Mouse (Mus musculus) neural tube, embryonic 13.5 days (tissue): ENCODE measurements at regions not wholly inside any gene's neighbourhood (a gene's known extent, or its start where the extent isn't known, plus 50 kb on each side); places are given as distances from the start of the nearest gene placed in this dataset.

Source experiments
- ATAC-seq: fragments of 200-750 bp; cut with Nextera tagmentation; 2 replicates; pipeline ENCODE4 v1.8.0; 2017; ENCODE audit warnings: low read depth, mild to moderate bottlenecking, moderate TSS enrichment, moderate library complexity
- H3K27ac ChIP-seq: fragments of 300-500 bp; sonication (generic); replicated peaks from 2 replicates; pipeline ENCODE4 v1.5.1; 2015; ENCODE audit warnings: moderate library complexity, mild to moderate bottlenecking, inconsistent platforms
- H3K27me3 ChIP-seq: fragments of 300-500 bp; sonication (generic); 2 replicates; pipeline ENCODE4 v1.6.1; 2015; ENCODE audit warnings: mild to moderate bottlenecking, inconsistent platforms
- H3K36me3 ChIP-seq: fragments of 300-500 bp; sonication (generic); 2 replicates; pipeline ENCODE4 v1.6.1; 2015; ENCODE audit warnings: mild to moderate bottlenecking, inconsistent platforms
- H3K4me1 ChIP-seq: fragments of 300-500 bp; sonication (generic); replicated peaks from 2 replicates; pipeline ENCODE4 v1.6.1; 2015; ENCODE audit warnings: inconsistent platforms
- H3K4me2 ChIP-seq: fragments of 300-500 bp; sonication (generic); 2 replicates; pipeline ENCODE4 v1.6.1; 2015; ENCODE audit warnings: inconsistent platforms, mild to moderate bottlenecking, moderate library complexity
- H3K4me3 ChIP-seq: fragments of 300-500 bp; sonication (generic); 2 replicates; pipeline ENCODE4 v1.5.1; 2015; ENCODE audit warnings: mild to moderate bottlenecking, inconsistent platforms
- H3K9ac ChIP-seq: fragments of 300-500 bp; sonication (generic); 2 replicates; pipeline ENCODE4 v1.6.1; 2015; ENCODE audit warnings: moderate library complexity, mild to moderate bottlenecking, inconsistent platforms
- H3K9me3 ChIP-seq: fragments of 300-500 bp; sonication (generic); 2 replicates; pipeline ENCODE4 v1.6.1; 2016; ENCODE audit warnings: inconsistent platforms
- WGBS: fragments of 180-500 bp; shearing (Covaris S2); methylation state at CpG from one replicate; pipeline ENCODE4 v1.1.7; 2015; 5-methylcytosine and 5-hydroxymethylcytosine counted together

GRCm38 (mm10) chr6:31145687-31146086 lies 186.8 kb upstream of the Klf14 start:
- H3K4me2 ChIP-seq: no peak overlapping the region
- no peak overlapping the region for H3K27ac ChIP-seq
- H3K9me3 ChIP-seq: no peaks in the 10 kb centered on the region
- no peaks in the 10 kb centered on the region for H3K27me3 ChIP-seq
- WGBS: 85% methylated on average over 10 of the region's 10 CpGs
- H3K4me1 ChIP-seq: no peaks in the 10 kb centered on the region
- no peak for ATAC-seq
- no peak overlapping the region for H3K4me3 ChIP-seq
- no peak overlapping the region for H3K9ac ChIP-seq
- no peaks in the 10 kb centered on the region for H3K36me3 ChIP-seq

- WGBS: 42% methylated on average over 5 of the region's 5 CpGs
- no peaks in the 10 kb centered on the region for H3K4me1 ChIP-seq
- H3K4me2 ChIP-seq: no peak overlapping the region
- ATAC-seq: no peak
- no peaks in the 10 kb centered on the region for H3K27me3 ChIP-seq
- no peaks in the 10 kb centered on the region for H3K9me3 ChIP-seq
- H3K36me3 ChIP-seq: no peaks in the 10 kb centered on the region
- H3K27ac ChIP-seq: no peak overlapping the region
- no peak overlapping the region for H3K9ac ChIP-seq
- H3K4me3 ChIP-seq: no peak overlapping the region
Observed at GRCm38 (mm10) chr6:31146779-31147178, 187.9 kb upstream of the Klf14 start.

- Histone ChIP-seq H3K27me3 (no peaks in the 10 kb centered on the region), H3K9me3 (no peaks in the 10 kb centered on the region), H3K4me2 (no peak overlapping the region), H3K27ac (no peak overlapping the region), H3K9ac (no peak overlapping the region), H3K4me1 (no peaks in the 10 kb centered on the region), H3K36me3 (no peaks in the 10 kb centered on the region), H3K4me3 (no peak overlapping the region)
- no peak for ATAC-seq
- WGBS: 85% methylated on average over 10 of the region's 10 CpGs
Observed at GRCm38 (mm10) chr6:31147682-31148081, 188.8 kb upstream of the Klf14 start.

GRCm38 (mm10) chr6:31148311-31148856 lies 189.5 kb upstream of the Klf14 start:
- Histone ChIP-seq H3K4me2 (no peak overlapping the region), H3K9ac (no peak overlapping the region), H3K4me1 (no peaks in the 10 kb centered on the region), H3K27me3 (no peaks in the 10 kb centered on the region), H3K36me3 (no peaks in the 10 kb centered on the region), H3K27ac (no peak overlapping the region), H3K4me3 (no peak overlapping the region), H3K9me3 (no peaks in the 10 kb centered on the region)
- 79% methylated on average over 8 of the region's 8 CpGs for WGBS
- ATAC-seq: no peak

GRCm38 (mm10) chr6:31149164-31149563 lies 190.3 kb upstream of the Klf14 start:
- Histone ChIP-seq H3K4me1 (no peaks in the 10 kb centered on the region), H3K9ac (no peak overlapping the region), H3K4me2 (no peak overlapping the region), H3K4me3 (no peak overlapping the region), H3K27ac (no peak overlapping the region), H3K36me3 (no peaks in the 10 kb centered on the region), H3K27me3 (no peaks in the 10 kb centered on the region), H3K9me3 (no peaks in the 10 kb centered on the region)
- WGBS: 89% methylated on average over 6 of the region's 6 CpGs
- no peak for ATAC-seq

- no peak for ATAC-seq
- Histone ChIP-seq H3K4me2 (no peak overlapping the region), H3K36me3 (no peaks in the 10 kb centered on the region), H3K9ac (no peak overlapping the region), H3K27me3 (no peaks in the 10 kb centered on the region), H3K27ac (no peak overlapping the region), H3K4me1 (no peaks in the 10 kb centered on the region), H3K4me3 (no peak overlapping the region), H3K9me3 (no peaks in the 10 kb centered on the region)
- WGBS: 90% methylated on average over 8 of the region's 8 CpGs
Observed at GRCm38 (mm10) chr6:31150416-31150815, 191.5 kb upstream of the Klf14 start.

- H3K9me3 ChIP-seq: no peaks in the 10 kb centered on the region
- H3K4me3 ChIP-seq: no peak overlapping the region
- no peaks in the 10 kb centered on the region for H3K27me3 ChIP-seq
- H3K27ac ChIP-seq: no peak overlapping the region
- H3K9ac ChIP-seq: no peak overlapping the region
- no peak overlapping the region for H3K4me2 ChIP-seq
- H3K36me3 ChIP-seq: no peaks in the 10 kb centered on the region
- H3K4me1 ChIP-seq: peaks cover 19% of the 10 kb centered on the region
- 37% methylated on average over 5 of the region's 5 CpGs for WGBS
- no peak for ATAC-seq
Observed at GRCm38 (mm10) chr6:31155857-31156256, 197.0 kb upstream of the Klf14 start.

- H3K4me3 ChIP-seq: no peak overlapping the region
- no peaks in the 10 kb centered on the region for H3K36me3 ChIP-seq
- no peak overlapping the region for H3K27ac ChIP-seq
- H3K4me2 ChIP-seq: no peak overlapping the region
- no peaks in the 10 kb centered on the region for H3K9me3 ChIP-seq
- no peak overlapping the region for H3K9ac ChIP-seq
- H3K27me3 ChIP-seq: no peaks in the 10 kb centered on the region
- WGBS: 100% methylated on average over 2 of the region's 2 CpGs
- peaks cover 29% of the 10 kb centered on the region for H3K4me1 ChIP-seq
- ATAC-seq: no peak
Observed at GRCm38 (mm10) chr6:31156999-31157398, 198.1 kb upstream of the Klf14 start.

- no peaks in the 10 kb centered on the region for H3K27me3 ChIP-seq
- H3K4me3 ChIP-seq: no peak overlapping the region
- no peaks in the 10 kb centered on the region for H3K9me3 ChIP-seq
- H3K36me3 ChIP-seq: no peaks in the 10 kb centered on the region
- H3K4me2 ChIP-seq: no peak overlapping the region
- peaks cover 29% of the 10 kb centered on the region for H3K4me1 ChIP-seq
- H3K9ac ChIP-seq: no peak overlapping the region
- WGBS: 87% methylated on average over 6 of the region's 6 CpGs
- H3K27ac ChIP-seq: no peak overlapping the region
- ATAC-seq: no peak
Observed at GRCm38 (mm10) chr6:31157429-31157828, 198.6 kb upstream of the Klf14 start.

GRCm38 (mm10) chr6:31158648-31159047 lies 199.8 kb upstream of the Klf14 start:
- peaks cover 29% of the 10 kb centered on the region for H3K4me1 ChIP-seq
- WGBS: 56% methylated on average over 7 of the region's 7 CpGs
- H3K4me3 ChIP-seq: no peak overlapping the region
- H3K4me2 ChIP-seq: no peak overlapping the region
- H3K27me3 ChIP-seq: no peaks in the 10 kb centered on the region
- no peak overlapping the region for H3K27ac ChIP-seq
- H3K9me3 ChIP-seq: no peaks in the 10 kb centered on the region
- H3K9ac ChIP-seq: no peak overlapping the region
- H3K36me3 ChIP-seq: no peaks in the 10 kb centered on the region
- peak; percentile 68; the same call in 1 of the 2 replicates for ATAC-seq

- ATAC-seq: no peak
- Histone ChIP-seq H3K4me3 (no peak overlapping the region), H3K9me3 (no peaks in the 10 kb centered on the region), H3K27ac (no peak overlapping the region), H3K36me3 (no peaks in the 10 kb centered on the region), H3K27me3 (no peaks in the 10 kb centered on the region), H3K4me1 (peaks cover 29% of the 10 kb centered on the region), H3K9ac (0 out of 2 replicates have a peak overlapping the region, but pooled peaks have one; percentile 5), H3K4me2 (0 out of 2 replicates have a peak overlapping the region, but pooled peaks have one; percentile 25)
- WGBS: 29% methylated on average over 8 of the region's 8 CpGs
Observed at GRCm38 (mm10) chr6:31159240-31159639, 200.4 kb upstream of the Klf14 start.

- H3K9me3 ChIP-seq: no peaks in the 10 kb centered on the region
- ATAC-seq: no peak
- WGBS: 52% methylated on average over 16 of the region's 16 CpGs
- H3K4me2 ChIP-seq: 0 out of 2 replicates have a peak overlapping the region, but pooled peaks have one; percentile 25
- H3K36me3 ChIP-seq: no peaks in the 10 kb centered on the region
- H3K9ac ChIP-seq: no peak overlapping the region
- H3K27ac ChIP-seq: no peak overlapping the region
- H3K4me3 ChIP-seq: no peak overlapping the region
- H3K4me1 ChIP-seq: peaks cover 29% of the 10 kb centered on the region
- H3K27me3 ChIP-seq: no peaks in the 10 kb centered on the region
Observed at GRCm38 (mm10) chr6:31159935-31160670, 201.2 kb upstream of the Klf14 start.
